Mouse (Mus musculus): Measurements from ENCODE around the gene Chst10.
A peak's percentile ranks its signal among the peaks of the same experiment; 100 is the strongest.

DNA sequence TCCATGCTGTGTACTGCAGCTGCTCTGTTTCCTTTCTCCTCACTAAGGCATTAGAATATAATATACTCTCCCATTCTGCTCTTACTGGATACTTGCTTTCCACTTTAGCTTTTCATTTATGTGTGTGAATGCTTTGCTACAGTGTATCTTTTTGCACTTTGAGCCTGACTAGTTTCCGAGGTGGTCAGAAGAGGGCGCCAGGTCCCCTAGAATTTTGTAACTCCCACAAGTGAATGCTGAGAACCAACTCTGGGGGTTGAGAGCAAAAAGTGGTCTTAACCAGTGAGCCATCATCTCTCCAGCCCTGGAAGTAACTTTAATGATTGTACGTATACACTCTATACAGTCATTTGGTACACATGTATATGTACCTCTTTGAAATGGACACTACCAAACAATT, 63.1 kb downstream of the Chst10 start:
- TF ChIP-seq CTCF (IDR thresholded peaks at IDR 0.05; ENCODE audit: low read depth) (0 out of 2 replicates have a peak, but pooled peaks have one; percentile 4), EP300 (IDR thresholded peaks at IDR 0.05; ENCODE audit: low read depth) (no peak)

Measured in liver, embryonic 14.5 days (tissue).